Mouse (Mus musculus): Measurements from ENCODE around the gene Ddit4l. TPM values are rescaled to one million over a fixed set of nuclear protein-coding genes. Genes with fewer than 3 reads are reported as not detected.
"Not testable (repeated sequence)": the region's sequence is repeated elsewhere in the genome, so short reads cannot be mapped to it uniquely, and the experiment has no call there.

Gene Ddit4l
- 13.8 and 18.0 TPM in 2 replicates for polyA plus RNA-seq (2015; fragmentation: Nextera tagmentation; extraction: Ambion mirVana)

DNA sequence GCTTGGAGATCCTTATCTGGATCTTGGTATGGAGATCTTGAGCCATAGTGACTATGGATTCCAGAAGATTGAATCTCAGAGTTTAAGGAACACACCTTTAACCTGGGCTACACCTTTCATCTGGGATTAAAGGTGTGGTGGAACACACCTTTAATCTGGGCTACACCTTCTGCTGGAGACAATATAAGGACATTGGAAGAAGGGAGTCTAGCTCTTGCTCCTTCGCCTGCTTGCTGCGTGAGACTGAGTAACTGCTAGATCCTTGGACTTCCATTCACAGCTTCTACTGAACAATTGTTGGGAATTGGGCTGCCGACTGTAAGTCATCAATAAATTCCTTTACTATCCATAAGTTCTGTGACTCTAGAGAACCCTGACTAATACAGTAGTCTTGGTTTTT, at the start of gene Ddit4l:
TSS of gene Ddit4l (plus strand) at position 301 of the 400 bp plus-strand sequence.
- not testable (repeated sequence) for H3K4me2 ChIP-seq; ATAC-seq (ENCODE audit: insufficient number of reproducible peaks, low FRiP score, low TSS enrichment, low read depth); H3K9me3 ChIP-seq; H3K36me3 ChIP-seq; H3K4me3 ChIP-seq; H3K27ac ChIP-seq; H3K9ac ChIP-seq; H3K4me1 ChIP-seq
- peaks cover 21% of the 10 kb centered on the region for H3K27me3 ChIP-seq
- 88% methylated on average over 3 of the region's 3 CpGs for WGBS

DNA sequence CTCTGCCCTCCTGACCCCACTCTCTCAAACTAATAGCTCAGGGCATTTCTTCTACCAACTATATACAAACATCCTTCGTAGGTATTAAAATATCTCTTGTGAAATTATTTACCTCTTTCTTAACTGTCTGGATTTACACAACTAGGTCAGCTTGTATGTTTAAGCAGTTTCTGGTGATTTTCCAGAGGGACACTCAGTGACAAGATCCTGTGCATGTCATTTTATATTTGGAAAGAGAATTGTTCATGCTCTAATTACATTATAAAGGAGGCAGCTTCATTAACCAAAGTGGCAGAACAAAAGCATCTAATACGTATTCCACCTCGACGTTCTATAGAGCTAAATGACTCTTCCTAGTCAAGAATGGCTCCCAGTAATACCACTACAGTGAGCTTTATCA, 45.3 kb upstream of the Ddit4l start:
- WGBS = 79% methylated on average over 4 of the region's 4 CpGs
- no peak for ATAC-seq (ENCODE audit: insufficient number of reproducible peaks, low FRiP score, low TSS enrichment, low read depth)
- Histone ChIP-seq H3K27ac (no peak overlapping the region), H3K4me3 (no peak overlapping the region), H3K4me2 (no peak overlapping the region), H3K36me3 (no peaks in the 10 kb centered on the region), H3K9ac (no peak overlapping the region), H3K9me3 (no peaks in the 10 kb centered on the region), H3K4me1 (no peaks in the 10 kb centered on the region), H3K27me3 (no peaks in the 10 kb centered on the region)

DNA sequence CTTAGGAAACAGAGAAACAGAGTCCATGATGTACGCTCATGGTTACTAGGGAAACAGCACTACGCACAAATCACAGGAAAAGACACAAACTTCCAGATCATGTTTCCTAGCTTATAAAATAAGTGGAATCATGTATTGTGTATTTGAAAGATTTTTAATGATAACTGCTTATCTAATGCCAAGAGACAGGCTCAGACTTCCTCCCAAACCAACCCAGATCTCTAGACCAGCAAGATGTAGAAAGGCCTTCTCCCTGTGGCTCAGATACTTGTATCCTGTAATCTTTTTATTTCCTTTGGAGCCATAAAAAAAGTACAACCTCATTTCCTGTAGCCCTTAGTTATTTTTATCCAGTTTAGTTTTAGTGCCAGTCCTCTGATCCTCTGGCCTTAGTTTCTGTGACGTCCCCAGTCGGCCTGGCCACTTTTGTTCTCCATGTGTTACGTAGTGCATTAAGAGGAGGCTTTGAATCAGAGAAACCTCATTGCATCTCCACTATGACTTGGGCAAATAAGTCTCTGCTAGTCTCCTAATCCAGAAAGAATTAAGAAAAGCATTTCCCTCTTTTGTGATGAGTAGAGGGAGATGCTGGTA, 34.9 kb upstream of the Ddit4l start:
- no peak overlapping the region for H3K4me2 ChIP-seq
- no peak overlapping the region for H3K9ac ChIP-seq
- H3K27me3 ChIP-seq = no peaks in the 10 kb centered on the region
- no peak for ATAC-seq (ENCODE audit: insufficient number of reproducible peaks, low FRiP score, low TSS enrichment, low read depth)
- 57% methylated on average over 5 of the region's 5 CpGs for WGBS
- no peaks in the 10 kb centered on the region for H3K9me3 ChIP-seq
- H3K27ac ChIP-seq = no peak overlapping the region
- no peak overlapping the region for H3K4me3 ChIP-seq
- H3K4me1 ChIP-seq = no peaks in the 10 kb centered on the region
- H3K36me3 ChIP-seq = no peaks in the 10 kb centered on the region

DNA sequence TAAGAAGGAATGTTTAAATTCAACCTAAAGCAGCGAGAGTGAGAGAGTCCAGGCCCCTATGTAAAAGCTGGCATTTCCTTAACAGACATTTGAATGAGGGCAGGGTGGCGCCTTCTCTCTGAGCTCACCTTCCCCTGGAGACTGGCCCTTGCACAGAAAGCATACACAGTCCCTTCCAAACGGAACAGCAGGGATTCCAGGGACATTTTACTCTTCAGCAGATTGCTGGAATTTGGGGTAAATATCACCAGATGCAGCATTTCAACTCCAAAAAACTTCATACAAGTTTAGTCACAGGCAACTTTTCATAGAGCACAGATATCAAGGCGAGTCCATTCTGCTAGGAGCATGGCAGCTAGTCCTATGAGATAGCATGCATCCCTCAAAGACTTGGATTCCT, 31.6 kb upstream of the Ddit4l start:
- H3K4me3 ChIP-seq = no peak overlapping the region
- WGBS = 70% methylated on average over 4 of the region's 4 CpGs
- H3K36me3 ChIP-seq = no peaks in the 10 kb centered on the region
- ATAC-seq (ENCODE audit: insufficient number of reproducible peaks, low FRiP score, low TSS enrichment, low read depth) = no peak
- H3K27me3 ChIP-seq = no peaks in the 10 kb centered on the region
- H3K9ac ChIP-seq = no peak overlapping the region
- no peak overlapping the region for H3K27ac ChIP-seq
- no peaks in the 10 kb centered on the region for H3K4me1 ChIP-seq
- no peaks in the 10 kb centered on the region for H3K9me3 ChIP-seq
- no peak overlapping the region for H3K4me2 ChIP-seq

DNA sequence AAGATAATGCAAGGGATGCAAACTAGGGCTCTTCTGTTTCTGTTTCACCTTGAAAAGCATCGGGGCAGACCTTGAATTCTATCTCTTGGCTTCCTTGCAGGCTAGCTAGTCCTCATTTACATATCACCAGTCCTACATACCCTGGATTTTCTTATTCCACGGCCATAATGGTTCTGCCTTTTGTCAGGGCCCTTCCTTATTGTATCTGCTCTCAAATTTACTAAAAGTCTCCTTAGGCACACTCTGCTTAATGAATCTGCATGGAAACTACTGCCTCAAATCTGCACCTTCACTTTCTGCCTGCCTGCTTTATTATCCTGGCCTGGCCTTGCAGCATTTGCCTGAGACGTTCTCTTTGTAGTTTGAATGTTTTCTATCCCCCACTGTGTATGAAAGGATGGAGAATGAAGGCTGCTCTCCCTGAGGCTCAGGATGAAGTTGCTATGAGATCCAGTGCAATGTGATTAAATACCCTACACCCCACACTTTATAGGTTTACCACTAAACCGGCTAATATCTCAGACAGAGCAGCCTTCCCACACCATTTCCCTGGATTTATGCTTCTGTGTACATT, 27.0 kb upstream of the Ddit4l start:
- Histone ChIP-seq H3K27ac (no peak overlapping the region), H3K4me1 (no peaks in the 10 kb centered on the region), H3K9ac (no peak overlapping the region), H3K4me3 (no peak overlapping the region), H3K27me3 (no peaks in the 10 kb centered on the region), H3K9me3 (no peaks in the 10 kb centered on the region), H3K36me3 (no peaks in the 10 kb centered on the region), H3K4me2 (no peak overlapping the region)
- no peak for ATAC-seq (ENCODE audit: insufficient number of reproducible peaks, low FRiP score, low TSS enrichment, low read depth)
- 42% methylated on average over 4 of the region's 4 CpGs for WGBS

DNA sequence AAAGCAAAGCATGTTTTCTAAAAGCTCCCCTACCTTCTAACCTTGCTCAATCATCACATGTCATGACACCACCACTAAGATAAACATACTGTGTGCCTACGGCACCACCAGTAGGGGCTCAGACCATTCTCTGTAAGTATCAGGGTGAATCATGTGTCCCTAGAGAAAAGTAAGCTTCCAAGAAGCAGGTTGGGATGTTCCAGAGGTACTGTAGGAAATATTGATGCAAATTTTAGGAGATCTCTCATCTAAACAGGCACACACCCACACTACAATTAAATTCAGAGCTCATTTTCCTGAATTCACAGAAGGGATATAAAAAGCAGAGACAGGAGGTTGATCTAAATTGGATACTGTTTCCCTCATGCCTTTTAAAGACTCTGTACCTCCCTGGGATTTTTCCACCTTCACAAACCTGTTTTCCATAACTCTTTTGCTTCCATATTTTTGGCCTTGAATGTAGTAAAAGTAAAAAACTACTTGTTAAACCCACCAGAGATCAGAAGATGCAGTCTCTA, 12.4 kb upstream of the Ddit4l start:
- Histone ChIP-seq H3K4me2 (no peak overlapping the region), H3K27me3 (no peaks in the 10 kb centered on the region), H3K9ac (no peak overlapping the region), H3K27ac (no peak overlapping the region), H3K36me3 (no peaks in the 10 kb centered on the region), H3K9me3 (no peaks in the 10 kb centered on the region), H3K4me3 (no peak overlapping the region), H3K4me1 (no peaks in the 10 kb centered on the region)
- WGBS = 61% methylated on average over 1 of the region's 1 CpGs
- ATAC-seq (ENCODE audit: insufficient number of reproducible peaks, low FRiP score, low TSS enrichment, low read depth) = no peak

DNA sequence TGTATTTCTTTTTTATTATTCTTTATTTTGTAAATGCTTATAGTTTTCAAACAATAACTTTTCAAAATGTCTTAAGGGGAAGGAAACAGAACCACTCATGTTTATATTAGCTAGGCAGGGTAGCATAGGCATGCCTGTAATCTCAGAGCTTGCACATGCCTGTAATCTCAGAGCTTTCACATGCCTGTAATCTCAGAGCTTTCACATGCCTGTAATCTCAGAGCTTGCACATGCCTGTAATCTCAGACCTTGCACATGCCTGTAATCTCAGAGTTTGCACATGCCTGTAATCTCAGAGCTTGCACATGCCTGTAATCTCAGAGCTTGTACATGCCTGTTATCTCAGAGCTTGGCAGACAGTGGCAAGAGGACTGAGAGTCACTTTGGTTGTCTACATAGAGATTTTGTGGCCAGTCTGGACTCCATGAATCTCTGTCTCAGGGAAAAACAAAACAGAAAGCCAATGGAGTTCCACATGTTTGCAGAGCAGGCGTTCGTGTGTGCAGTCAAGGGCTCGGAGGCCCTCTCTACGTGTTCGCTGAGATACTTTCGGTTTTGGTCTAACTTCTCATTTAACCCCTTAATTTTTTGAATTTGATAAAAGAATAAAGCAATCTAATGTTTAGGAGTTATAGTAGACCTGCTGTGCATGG, 10.8 kb upstream of the Ddit4l start:
- 87% methylated on average over 6 of the region's 6 CpGs for WGBS

DNA sequence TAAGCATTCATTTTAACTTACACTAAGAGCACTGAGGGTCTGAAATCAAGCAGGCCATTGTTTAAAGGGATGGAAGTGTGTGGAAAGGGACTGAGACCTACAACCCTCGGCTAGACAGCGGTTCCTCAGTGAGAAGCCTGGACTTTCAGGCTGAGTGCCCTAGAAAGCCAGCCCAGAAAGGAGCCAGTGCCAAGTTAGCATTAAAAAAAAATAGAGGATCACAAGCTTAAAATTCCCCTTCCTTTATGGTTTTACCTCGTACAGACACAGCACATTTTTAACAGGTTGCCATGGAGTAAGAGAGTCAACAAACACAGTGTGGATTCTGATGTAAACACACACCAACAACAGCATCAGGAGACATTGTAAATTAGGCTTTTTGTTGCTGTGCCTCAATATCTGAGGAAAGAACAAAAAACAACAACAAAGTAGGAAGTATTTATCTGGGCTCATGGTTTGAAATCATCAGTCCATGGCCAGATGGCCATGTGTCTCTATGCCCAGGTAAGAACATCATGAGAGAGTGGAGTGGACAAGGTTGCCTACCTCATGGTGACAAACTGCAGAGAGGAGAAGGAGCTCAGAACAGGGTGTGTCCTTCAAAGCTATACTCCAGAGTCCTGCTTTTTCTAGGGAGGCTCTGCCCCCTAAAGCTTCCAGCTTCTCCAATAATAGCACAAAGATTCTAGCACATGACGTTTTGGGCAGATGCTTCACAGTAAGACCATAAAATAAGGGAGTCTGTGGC, 10.1 kb upstream of the Ddit4l start:
- no peak overlapping the region for H3K9ac ChIP-seq
- no peak overlapping the region for H3K27ac ChIP-seq
- H3K4me1 ChIP-seq = no peaks in the 10 kb centered on the region
- no peak overlapping the region for H3K4me2 ChIP-seq
- no peaks in the 10 kb centered on the region for H3K9me3 ChIP-seq
- no peak for ATAC-seq (ENCODE audit: insufficient number of reproducible peaks, low FRiP score, low TSS enrichment, low read depth)
- no peaks in the 10 kb centered on the region for H3K36me3 ChIP-seq
- no peak overlapping the region for H3K4me3 ChIP-seq
- H3K27me3 ChIP-seq = no peaks in the 10 kb centered on the region
- WGBS = 58% methylated on average over 4 of the region's 4 CpGs

More for the DNA sequence above, 10.8 kb upstream of the Ddit4l start:
- Histone ChIP-seq H3K9ac (no peak overlapping the region), H3K4me1 (no peaks in the 10 kb centered on the region), H3K4me3 (no peak overlapping the region), H3K36me3 (no peaks in the 10 kb centered on the region), H3K27me3 (no peaks in the 10 kb centered on the region), H3K4me2 (no peak overlapping the region), H3K27ac (no peak overlapping the region), H3K9me3 (no peaks in the 10 kb centered on the region)
- ATAC-seq (ENCODE audit: insufficient number of reproducible peaks, low FRiP score, low TSS enrichment, low read depth) = no peak

DNA sequence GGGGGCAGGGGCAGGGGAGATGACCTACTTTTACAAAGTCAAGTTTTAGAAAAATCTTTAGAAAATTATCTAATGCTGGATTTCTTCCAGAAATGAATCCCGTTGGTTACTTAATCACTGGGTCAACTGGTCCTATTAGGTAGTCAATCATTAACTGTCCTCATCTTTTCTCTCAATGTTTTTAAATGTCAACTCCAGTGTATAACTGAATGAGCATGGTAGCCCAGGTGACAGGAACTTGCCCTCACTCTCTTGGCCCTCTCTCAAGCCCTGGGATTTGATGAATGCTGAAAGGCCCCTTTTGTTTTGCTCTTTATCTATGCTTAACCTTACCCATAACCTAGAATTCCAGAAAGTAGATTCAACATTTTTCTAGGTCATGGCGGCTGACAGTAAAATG, 9.4 kb upstream of the Ddit4l start:
- Histone ChIP-seq H3K9me3 (no peaks in the 10 kb centered on the region), H3K27ac (no peak overlapping the region), H3K4me3 (no peak overlapping the region), H3K27me3 (no peaks in the 10 kb centered on the region), H3K9ac (no peak overlapping the region), H3K4me2 (no peak overlapping the region), H3K36me3 (no peaks in the 10 kb centered on the region), H3K4me1 (no peaks in the 10 kb centered on the region)
- no peak for ATAC-seq (ENCODE audit: insufficient number of reproducible peaks, low FRiP score, low TSS enrichment, low read depth)
- 77% methylated on average over 2 of the region's 2 CpGs for WGBS

DNA sequence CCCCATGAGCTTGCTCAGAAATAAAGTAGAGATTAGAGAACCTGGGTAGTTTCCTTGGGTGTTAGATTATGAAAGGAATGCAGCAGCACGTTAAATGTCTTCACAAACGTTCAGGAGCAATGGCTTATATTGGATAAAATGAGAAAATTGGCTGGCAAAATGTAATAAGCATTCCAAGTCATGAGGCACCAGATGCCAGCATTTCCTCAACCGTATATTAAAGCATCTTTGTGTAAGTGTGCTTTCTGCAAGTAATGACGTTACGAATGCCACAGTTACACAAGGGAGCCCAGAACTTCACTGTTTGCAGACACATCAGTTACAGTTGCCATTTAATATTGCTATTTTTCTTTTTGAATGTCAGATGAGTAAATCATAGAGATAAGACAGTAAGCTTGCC, 872 bp upstream of the Ddit4l start:
- 64% methylated on average over 5 of the region's 5 CpGs for WGBS

DNA sequence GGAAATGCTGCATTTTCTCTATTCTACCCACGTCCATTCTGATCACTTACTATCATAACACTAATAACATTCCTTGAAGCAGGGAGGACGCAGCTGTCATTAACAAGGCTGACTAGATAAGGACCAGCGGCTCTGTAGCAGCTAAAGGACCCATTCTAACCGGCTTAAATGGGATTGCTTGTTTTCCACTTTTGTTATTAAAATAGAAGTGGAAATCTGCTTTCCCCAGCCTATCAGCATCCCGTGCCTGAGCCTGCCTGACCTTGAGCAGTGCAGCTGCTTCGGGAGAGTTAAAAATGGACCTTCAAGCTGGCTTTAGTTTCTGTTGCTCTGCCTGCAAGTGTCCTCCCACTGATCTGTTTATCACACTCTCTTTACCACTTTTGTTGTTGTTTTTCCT, 679 bp downstream of the Ddit4l start:
- H3K4me2 ChIP-seq = no peak overlapping the region
- no peak for ATAC-seq (ENCODE audit: insufficient number of reproducible peaks, low FRiP score, low TSS enrichment, low read depth)
- peaks cover 21% of the 10 kb centered on the region for H3K27me3 ChIP-seq
- no peak overlapping the region for H3K4me3 ChIP-seq
- H3K27ac ChIP-seq = no peak overlapping the region; the same call in 1 of the 2 replicates
- H3K36me3 ChIP-seq = no peaks in the 10 kb centered on the region
- 52% methylated on average over 6 of the region's 6 CpGs for WGBS
- H3K4me1 ChIP-seq = peaks cover 7% of the 10 kb centered on the region
- no peak overlapping the region for H3K9ac ChIP-seq
- H3K9me3 ChIP-seq = no peaks in the 10 kb centered on the region; the same call in 1 of the 2 replicates

More for the DNA sequence above, 872 bp upstream of the Ddit4l start:
- Histone ChIP-seq H3K9me3 (no peaks in the 10 kb centered on the region; the same call in 1 of the 2 replicates), H3K4me1 (peaks cover 7% of the 10 kb centered on the region), H3K9ac (no peak overlapping the region), H3K27ac (no peak overlapping the region), H3K4me3 (no peak overlapping the region), H3K27me3 (peaks cover 16% of the 10 kb centered on the region), H3K4me2 (no peak overlapping the region), H3K36me3 (no peaks in the 10 kb centered on the region)
- ATAC-seq (ENCODE audit: insufficient number of reproducible peaks, low FRiP score, low TSS enrichment, low read depth) = no peak

Data from limb, embryonic 15.5 days (tissue).